Mouse (Mus musculus) stomach, postnatal 0 days (tissue): Measurements from ENCODE around the gene Gnat1.

ENCODE experiments used
- CTCF ChIP-seq: IDR thresholded peaks from 2 replicates; pipeline ENCODE4 v1.5.1; 2016; ENCODE audit warnings: antibody characterized with exemption, low read depth, mild to moderate bottlenecking, moderate library complexity
- EP300 ChIP-seq: optimal IDR thresholded peaks from 2 replicates; pipeline ENCODE3; 2016; ENCODE audit warnings: antibody characterized with exemption

- no peak for TF ChIP-seq EP300
- TF ChIP-seq CTCF: no peak
Measured at GRCm38 (mm10) chr9:107631861-107632260, 47.7 kb downstream of the Gnat1 start.
